Mouse (Mus musculus) frontal cortex, postnatal 10 days (tissue): ENCODE data around the gene Tent5b.
"Not testable (repeated sequence)": the region's sequence is repeated elsewhere in the genome, so short reads cannot be mapped to it uniquely, and the experiment has no call there.

Experiments used
- DNase-seq, 2 experiments: peaks; one replicate each; pipeline ENCODE4 v3.0.0; 2022; ENCODE audit warnings: low spot score in 2 of 2, mixed read lengths in 1 of 2

Tent5b gene

DNA sequence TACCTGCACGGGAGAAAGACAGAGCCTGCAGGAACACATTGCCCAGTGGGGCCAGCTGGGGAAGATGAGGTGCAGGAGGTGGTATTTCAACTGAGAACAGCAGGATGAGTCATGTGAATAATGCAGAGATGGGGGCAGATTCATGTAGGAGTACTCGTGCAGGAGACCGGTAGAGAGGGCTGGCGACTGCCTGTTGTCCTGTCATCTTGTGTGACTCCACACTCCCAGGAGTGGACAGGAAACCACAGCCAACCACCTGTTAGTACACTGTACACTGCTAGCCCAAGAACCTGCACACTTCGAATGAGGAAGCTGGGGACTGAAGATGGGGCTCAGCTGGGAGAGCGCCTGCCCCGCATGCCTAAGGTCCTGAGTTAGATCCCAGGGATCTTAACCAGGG is 21.6 kb downstream of the Tent5b start:
- DNase-seq, result no peak

DNA sequence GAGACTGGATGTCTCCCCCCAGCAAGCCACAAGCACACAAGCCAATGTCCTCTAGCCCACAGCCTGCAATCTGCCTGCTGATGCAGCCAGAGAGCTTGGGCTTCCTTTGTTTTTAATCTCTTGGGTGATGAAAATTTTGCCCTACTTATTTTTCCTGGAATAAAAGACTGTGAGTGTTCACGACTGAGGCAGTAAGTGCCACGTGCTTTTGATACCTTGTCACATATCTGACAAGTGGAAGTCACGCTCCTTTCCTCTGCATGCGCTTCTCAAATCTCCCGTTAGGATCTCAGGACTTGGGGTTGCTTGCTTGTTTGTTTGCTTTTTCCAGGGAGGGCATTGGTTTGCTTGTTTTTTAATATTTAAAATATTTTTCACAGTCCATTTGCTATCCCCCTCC is 24.4 kb downstream of the Tent5b start:
- DNase-seq, result no peak

DNA sequence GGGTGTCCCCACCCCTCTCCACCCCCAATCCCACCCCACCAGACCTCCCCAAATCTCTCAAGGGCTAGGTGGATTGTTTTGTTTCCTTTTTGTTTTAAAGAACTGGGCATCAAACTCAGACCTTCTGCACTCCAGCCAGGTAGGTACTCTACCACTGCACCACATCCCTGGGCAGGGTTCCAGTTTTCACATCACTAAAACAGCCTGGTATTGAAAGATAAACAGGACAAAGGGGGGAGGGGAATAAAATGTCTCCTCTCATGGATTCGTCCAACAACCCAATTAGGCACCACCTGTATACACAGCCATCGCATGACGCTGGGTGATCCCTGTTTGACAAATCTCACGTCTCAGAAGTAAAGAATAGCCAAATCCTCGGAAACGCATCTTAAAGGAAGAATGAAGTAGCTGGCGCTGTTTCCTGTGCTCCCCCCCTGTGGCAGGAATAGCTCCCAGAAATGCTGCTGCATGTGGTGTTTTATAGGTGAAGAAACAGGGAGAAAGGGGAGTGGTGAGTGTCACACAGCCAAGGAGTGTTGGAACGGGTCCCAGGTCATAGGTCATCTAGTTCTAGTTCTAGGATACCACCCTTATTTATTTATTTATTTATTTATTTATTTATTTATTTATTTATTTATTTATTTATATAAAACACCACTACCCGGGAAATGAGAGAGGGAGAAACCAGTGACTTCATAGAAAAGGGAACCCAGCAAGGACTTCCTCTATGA is 25.0 kb downstream of the Tent5b start:
- DNase-seq, result no peak

DNA sequence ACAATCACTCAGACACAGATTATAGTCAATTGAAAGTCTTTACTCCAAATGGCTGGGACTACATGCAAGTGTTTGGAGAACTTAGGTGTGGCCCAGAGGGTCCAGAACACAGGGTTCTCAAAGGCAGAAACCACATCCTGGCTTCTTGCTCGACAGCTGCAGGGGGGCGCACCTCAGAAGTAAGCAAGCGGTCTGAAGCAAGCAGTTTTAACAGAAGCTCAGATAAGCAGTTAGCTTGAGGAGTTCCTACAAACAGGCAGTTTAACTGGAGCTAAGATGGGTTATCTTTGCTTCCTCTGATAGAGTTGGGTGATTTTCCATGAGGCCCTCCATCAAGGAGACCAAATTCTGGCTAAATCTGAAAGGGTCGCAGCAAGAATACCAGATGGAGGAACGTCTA is 26.6 kb downstream of the Tent5b start:
- DNase-seq, result no peak

DNA sequence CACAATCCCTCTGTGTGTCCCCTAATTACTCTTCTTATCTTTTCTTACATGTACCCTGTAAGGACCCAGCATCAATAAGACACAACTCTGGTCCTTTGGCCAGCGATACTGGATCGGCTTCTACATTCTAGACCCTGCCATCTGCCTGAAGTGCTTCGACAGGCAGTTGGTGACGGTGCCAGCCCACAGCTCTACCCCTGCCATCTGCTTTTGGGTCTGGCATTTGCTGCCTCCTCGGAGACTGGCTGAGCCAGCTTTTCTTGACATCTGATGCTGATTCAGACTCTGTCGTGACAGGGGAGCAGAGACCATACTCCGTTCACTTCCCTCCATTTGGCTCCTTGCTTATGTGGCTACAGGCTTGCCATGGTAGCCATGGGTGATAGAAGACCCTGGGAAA is 29.1 kb downstream of the Tent5b start:
- no peak for DNase-seq

DNA sequence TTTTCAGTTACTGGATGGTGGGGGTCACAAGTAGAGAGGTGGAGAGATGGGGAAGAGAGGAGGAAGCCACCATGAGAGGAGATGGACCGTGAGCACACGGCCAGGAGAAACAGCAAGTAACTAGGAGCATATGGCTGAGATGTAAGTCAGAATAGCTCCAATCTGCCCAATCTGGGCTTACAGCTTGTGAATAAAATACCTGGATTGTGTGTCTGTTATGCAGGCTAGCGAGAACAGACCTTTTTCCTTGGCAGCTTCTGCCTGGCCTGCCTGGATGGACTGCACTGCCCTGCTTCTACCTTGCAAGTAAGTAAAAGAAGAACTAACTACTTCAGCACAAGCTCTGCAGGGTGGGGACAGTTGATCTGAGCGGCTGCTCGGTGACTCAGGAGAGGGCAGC is 31.1 kb downstream of the Tent5b start:
- DNase-seq, result no peak

DNA sequence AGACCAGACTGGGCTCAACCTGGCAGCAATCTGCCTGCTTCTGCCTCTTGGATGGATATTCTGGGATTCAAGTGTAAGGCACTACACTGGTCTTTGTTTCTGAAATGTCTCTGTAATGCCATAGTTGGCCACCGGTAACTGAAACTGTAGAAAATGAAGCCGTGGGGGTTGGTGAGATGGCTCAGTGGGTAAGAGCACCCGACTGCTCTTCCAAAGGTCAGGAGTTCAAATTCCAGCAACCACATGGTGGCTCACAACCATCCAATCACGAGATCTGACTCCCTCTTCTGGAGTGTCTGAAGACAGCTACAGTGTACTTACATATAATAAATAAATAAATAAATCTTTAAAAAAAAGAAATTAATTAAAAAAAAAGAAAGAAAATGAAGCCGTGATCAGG is 32.6 kb downstream of the Tent5b start:
- not testable (repeated sequence) for DNase-seq

DNA sequence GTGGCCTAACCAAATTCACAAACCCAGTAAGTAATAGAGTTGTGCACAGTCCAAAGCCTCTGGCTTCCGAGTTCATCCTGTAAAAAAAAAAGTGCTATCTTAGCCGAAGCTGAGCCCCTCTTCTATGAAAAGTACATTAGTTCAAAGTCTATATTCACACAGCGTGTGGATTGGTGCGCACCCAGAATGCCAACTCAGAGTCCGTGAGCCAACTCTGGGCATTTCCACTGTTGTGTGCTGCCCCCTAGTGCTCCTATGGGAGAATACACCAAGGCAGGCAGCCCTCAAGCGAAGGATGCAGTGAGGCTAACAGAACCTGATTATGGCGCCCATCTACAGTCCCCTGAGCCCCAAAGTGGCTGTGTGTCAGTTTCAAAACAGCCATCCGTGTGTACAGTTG is 33.0 kb downstream of the Tent5b start:
- peak in 1 of 2 experiments; percentile 72 for DNase-seq

DNA sequence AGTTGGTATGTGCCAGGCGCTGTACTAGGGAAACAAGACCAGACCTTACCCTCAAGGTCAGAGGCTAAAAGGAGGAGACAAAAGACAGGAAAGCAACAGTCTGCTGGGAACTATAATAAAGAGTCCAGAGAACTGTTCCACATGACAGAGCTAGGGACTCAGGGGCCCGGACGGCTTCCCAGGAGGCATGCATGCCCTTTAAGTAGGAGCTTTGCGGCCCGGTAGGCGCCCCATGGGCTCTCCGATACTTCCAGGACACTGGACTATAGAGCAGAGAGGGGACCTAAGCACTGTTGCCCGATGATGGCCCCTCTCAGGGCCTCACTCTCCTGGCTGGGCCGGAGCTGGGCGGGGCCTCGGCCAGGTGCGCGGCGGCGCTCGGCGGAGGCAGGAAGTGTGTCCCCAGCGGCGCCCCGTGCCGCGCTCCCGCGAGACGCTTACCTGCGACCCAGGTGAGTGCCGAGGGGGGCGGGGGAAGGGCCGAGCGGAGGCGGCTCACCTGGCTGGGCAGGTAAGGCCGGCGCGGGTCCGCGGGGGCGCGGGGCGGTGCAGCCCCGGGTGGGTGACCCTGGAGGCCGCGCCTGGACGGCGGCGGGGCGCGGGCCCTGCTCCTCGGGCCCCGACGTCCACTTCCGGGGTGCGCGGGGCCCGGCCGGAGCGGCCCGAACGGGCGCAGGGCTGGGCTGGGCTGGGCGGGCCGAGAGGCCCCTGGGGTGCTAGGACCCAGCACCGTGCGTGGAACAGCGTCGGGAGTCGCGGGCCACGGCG is 38.9 kb downstream of the Tent5b start, which contains the start of gene Kdf1:
Gene Kdf1, plus strand, starts transcription at position 363 of the 768 bp plus-strand sequence.
- DNase-seq, result no peak

DNA sequence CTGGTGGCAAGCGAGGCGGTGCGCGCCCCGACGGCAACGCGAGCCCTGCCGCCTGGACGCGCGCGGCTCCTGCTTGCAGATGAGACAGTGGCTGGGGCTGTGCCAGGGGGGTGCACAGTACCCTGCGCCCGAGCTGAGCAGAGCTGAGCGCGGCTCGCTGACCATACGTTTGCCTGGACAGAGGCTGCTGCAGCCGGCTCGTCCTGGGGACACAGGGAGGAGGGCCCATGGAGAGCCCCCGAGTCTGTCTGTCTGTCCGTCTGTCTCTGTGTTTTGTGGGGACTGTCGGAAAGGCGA is 39.4 kb downstream of the Tent5b start:
- no peak for DNase-seq

DNA sequence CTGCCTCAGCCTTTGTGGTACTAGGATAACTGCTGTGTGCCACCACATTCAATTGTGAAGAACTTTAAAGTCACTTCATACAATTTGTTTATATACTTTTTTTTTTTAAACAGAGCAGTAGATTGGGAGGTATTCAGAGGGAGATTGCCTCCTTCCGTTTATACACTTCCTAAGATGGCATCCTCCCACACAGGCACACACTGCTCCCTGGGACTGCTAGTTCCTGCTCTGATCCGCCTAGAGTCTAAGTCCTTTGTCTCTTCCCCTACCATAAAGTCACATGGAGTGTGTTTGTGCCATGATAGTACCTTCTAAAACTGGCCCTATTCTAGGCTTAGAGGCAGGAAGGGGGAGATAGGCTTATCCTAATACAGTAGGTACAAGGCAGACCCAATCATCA is 41.6 kb downstream of the Tent5b start:
- no peak for DNase-seq

DNA sequence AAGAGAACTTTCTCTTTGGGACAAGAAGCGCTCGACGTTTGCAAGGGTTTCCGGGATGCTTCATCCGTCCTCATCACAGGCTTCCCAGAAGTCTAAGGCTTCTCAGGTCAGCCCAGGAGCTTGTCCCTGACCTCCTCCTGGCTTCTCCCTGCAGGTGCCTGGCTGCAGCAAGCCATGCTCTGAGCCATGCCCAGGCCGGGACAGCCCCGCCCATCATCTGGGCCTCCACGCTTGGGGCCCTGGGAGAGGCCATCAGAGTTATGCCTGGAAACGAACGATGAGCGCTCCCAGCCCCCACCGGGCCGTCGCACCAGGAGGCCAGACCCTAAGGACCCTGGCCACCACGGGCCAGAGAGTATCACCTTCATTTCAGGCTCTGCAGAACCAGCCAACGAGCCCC is 47.9 kb downstream of the Tent5b start:
- DNase-seq, result no peak

DNA sequence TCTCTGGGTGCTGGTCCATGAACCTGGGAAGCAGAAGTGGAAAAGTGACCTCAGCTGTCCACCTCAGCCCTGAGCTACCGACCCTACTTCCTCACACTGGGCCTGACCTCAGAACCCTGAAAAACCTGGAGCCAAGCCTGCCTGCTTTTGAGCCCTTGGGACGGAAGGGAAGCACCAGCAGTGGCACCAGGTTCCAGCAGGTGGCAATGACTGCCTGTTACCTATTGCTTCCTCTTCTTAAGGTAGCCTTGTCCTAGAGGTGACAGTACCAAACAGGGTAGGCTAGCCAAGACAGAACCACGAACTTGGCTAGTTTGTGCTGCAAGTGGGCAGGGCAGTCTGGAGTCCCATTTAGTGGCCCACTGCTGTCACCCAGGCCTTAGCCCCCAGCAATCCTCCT is 52.8 kb downstream of the Tent5b start:
- no peak for DNase-seq

DNA sequence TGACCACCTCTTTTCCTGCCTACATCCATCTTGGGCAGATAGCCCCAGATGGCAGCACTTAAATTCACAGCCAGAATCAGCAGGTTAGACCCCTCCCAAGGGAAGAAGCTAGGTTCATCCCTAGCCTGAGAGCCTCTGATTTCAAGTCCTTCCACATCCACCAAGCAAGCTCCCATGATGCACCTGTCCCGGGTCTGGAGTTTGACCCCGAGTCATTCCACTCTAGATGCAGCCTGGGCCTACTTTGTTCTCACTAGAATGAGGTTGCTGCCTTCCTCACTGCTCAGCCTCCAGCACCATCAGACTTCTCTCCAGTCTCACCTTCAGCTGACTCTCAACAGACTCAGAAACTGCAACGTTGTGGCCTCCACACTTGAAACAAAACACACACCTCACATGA is 56.1 kb downstream of the Tent5b start:
- no peak for DNase-seq

DNA sequence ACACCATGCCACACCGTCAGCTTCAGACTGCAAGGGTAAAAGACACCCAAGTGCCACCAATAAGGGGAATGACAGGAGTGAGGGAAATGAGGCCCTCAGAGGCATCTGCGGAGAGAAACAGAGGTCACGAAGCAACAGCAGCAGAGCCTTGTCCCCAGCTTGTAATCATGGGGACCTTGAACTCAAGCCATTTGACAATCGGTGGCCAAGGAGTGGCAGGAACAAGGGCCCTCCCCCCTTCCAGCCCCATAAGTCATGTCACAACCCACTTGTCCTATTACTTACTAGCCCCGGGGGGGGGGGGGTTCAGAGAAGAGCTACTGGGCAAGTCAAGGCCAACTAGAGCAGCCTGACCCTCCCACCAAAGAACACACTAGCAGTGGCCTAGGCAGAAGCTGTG is 56.7 kb downstream of the Tent5b start:
- DNase-seq, result no peak
